Mouse (Mus musculus) kidney, postnatal 14 days (tissue): ENCODE data around the gene 2310034G01Rik.

ENCODE experiments used
- DNase-seq: peaks from one replicate; pipeline ENCODE4 v3.0.0; 2022; ENCODE audit warnings: mixed read lengths

The 2310034G01Rik gene

DNA sequence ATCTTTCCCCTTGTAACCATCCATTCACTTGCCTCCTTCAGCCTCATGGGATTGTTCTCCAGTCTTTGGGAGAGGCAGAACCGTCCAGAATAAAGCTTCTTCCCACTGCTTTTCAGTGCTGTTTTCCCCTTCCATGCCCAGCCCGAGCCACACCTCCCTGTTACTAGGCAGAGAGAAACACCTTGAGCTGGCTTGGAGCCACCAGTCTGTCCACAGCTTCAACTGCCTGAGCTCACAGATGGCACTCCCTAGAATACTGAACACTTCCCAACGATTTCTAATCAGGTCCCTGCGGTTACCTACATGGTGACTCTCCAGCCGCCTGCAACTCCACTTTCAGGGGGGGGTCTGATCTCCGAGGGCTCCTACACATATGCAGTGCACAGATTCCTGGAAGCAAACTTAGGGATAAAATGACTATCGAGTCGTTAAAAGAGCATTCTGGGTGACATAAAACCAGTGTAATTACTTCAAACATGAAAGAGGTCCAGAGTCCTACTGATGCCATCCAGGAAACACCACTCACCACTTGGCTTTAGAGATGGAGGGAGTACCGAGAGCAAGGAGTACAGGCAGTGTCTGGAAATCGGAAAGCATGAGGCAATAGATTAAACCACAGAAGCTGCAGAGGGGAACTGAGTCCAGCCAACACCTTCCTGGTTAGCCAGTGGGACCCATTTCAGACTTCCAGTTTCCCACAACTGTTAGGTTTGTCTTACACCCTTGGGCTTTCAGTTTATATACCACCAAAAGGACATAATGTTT lies at the start of gene 2310034G01Rik:
Gene 2310034G01Rik, minus strand, starts transcription at position 135 of the 765 bp plus-strand sequence.
- DNase-seq: peak; percentile 40

DNA sequence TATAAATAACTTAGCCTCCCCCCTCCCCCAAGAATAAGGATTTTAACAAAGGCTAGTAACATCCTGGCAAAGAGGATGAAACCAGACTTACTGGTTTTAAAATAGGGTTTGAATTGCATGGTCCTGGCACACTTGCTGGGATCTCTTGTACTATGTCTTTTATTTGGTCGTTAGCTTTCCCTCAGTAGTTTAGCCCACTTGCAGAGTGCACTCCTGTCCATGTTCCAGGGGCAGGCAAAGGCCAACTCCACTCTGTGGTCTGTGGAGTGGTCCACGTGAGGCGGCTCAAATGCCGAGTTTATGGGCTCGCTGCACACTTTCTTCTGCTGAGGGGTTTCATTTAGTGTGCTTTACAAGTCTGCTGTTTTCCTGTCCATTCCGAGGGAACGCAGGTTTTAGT lies 49.8 kb upstream of the 2310034G01Rik start:
- DNase-seq: peak; percentile 41

DNA sequence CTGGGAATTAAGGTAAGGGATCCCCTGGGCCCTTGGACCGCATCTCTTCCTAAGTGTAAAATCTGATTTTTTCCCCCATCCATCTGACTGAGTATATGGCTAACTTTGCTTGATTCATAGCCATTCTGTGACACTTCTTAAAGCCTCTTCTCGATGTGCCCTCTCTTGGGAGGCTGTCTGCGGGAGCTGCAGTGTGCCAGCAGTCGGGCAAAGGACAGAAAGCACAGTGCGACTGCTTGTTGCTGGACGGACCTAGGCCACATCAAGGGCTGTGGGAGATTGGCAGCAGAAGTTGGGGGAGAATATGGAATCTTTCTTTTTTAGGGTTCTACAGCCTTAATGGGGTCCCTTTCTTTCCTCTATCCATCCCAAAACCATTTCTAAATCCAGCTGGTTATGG lies 49.3 kb upstream of the 2310034G01Rik start:
- no peak for DNase-seq

DNA sequence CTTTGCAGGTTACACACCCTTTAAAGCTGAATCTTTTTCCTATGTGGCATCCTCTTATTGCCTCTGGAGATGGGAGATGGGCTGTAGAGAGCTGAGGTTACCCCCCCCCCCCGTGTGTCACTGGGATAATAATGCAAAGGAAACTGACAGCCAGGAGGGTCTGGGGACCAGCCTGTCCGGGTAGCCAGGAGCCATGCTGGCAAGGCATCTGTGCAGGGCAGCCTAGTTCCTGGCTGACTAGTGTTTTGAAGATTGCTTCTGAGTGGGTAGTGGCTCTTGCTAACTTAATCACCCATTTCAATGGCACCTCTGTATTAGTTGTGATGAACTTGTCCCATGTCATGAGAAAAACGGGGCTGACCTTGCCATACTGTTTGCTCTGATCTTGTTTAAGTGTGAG lies 48.3 kb upstream of the 2310034G01Rik start:
- no peak for DNase-seq

DNA sequence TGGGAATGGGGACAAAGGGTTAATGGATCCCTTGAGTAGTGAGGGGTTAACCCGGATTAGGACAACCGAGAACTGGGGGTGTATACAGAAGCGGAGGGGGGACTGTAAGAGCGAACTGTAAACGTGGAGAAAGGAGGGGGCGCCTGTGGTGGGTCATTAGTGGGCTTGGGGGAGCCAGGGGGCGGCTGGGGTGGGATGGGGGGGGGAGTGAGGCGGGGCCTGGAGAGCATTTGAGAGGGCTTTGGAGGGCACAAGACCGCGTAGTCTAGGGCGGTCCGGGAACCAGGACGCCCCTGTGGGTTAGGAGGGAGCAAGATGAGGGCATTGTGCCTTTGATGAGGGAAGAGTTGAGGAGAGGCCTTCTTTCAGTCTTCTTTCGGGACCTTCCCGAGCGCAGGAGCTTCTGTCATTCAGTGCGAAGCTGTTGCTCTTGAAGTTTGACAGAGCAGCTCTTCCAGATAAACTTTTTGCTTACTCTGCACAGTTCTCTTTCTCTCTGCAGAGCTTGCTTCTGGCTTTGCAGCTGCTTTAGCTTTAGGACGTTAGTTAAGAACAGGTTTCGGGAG lies 47.4 kb upstream of the 2310034G01Rik start:
- DNase-seq: no peak

DNA sequence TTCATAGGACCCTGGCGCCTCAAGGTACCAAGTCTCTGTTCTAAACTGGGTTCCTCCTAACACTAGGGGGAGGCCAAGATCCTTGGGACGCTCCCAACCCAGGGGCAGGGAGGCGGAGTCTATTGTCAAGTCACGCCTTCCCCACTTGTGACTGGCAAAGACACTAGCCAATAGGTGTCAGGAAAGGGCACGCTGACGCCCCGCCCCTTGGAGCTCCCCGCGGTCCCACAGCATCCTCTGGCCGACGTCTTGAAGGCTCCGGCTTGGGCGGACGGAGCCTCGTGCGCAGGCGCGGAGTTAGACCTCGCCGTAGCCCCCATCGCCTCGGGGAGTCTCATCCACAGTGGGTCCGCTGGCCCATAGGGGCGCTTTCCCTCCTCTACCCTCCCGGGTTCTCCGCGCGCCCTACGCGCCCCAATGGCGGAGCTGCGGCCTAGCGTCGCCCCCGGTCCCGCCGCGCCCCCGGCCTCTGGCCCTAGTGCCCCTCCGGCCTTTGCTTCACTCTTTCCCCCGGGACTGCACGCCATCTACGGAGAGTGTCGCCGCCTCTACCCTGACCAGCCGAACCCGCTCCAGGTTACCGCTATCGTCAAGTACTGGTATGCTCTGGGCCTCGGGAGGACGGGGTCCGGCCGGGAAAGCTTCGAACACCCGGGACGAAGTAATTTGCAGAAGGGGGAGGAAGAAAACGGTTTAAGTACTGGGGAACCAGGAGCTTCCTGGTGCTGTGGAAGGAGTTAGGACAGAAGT lies 46.8 kb upstream of the 2310034G01Rik start, which contains the start of gene Sufu:
Gene Sufu, plus strand, starts transcription at position 211 of the 750 bp plus-strand sequence.
- peak; percentile 99 for DNase-seq

DNA sequence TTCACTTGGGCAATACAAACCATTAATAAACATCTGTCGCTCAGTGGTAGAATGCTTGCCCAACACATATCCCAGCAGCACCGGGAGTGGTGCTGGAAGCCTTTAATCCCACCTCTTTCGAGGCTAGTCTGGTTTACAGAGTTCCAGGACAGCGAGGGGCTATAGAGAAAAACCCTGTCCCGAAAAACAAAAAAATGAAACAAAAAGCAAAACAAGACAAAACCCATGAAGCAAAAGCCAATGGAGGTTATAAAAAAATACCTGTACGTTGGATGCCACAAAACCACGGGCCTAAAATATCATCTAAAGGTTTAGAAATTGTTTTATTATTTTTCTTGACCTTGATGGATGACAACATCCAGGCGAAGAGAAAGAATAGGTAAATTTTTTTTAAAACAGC lies 46.0 kb upstream of the 2310034G01Rik start:
- DNase-seq: no peak

DNA sequence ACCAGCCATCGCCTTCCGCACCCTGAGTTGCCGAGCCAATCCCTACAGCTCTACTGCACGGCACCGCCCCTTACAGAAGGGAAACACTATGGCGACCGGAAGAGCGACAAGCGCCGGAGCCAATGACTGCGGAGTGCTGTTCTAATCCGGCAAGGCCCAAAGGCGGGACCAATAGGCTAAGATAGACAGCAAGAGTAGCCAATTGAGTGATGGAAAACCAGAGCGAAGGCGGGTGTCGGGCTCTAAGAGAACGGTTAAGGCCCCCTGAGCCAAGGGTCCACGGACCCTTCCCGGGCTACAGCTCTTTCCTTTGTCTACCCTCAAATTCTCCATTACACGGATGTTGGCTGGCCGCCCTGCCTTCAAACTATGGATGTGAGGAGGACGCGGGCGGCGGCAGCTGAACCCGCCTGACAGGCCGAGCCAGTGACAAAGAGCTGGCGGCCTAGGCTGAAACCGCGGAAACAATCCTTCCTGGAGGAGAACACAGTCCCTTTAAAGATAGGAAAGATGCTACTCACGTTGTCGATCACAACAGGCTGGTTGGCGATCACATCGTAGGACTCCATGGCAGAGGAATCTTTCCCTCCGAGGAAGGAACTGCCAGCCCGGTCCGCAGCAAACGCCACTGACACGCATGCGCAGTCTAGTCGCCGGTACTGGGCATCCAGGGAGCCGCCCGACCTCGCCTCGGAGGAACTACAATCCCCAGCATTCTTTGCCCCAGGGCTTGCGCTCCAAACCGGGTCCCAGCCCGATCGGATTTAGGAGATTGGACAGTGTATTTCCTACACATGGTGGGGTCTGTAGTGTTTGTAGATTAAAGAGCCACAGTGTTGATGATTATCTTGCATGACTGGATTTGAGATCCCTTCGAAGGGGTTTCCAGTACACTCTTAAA lies 45.3 kb upstream of the 2310034G01Rik start, which contains the start of gene Actr1a:
Gene Actr1a, minus strand, starts transcription at position 640 of the 901 bp plus-strand sequence.
- peak; percentile 98 for DNase-seq

DNA sequence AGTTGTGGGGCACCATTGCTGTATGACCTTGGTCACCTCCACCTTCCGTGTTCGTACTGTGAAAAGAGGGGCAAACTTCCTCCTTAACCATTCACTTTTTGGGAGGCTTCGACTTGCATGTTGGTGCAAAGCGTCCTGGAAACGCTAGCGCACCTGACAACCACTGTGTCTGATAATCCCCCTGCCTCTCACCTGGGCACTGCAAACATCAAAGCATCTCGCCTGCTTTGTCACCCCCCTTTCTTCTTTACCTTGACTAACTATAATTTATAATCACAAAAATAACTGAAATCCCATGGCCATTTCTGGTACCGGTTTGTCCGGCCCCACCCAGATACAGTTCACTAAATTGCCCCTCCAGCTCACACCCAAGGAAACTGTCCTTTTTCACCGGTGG lies 44.6 kb upstream of the 2310034G01Rik start:
- DNase-seq: no peak

DNA sequence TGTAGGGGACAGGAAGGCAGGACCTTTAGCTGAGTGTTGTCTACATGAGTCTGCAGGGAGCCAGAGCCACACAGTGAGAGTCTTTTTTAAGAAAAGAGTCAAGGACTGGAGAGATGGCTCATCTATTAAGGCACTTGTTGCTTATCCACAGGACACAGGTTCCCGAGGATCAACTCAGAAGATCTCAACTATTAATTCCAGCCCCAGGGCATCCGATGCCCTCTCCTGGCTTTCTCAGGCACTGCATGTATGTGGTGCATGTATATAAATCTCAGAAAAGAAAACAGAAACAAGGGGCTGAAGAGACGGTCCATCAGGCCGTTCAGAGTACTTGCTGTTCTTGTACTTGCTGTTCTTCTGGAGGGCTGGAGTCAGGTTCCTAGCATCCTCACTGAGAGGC lies 41.9 kb upstream of the 2310034G01Rik start:
- peak; percentile 67 for DNase-seq

DNA sequence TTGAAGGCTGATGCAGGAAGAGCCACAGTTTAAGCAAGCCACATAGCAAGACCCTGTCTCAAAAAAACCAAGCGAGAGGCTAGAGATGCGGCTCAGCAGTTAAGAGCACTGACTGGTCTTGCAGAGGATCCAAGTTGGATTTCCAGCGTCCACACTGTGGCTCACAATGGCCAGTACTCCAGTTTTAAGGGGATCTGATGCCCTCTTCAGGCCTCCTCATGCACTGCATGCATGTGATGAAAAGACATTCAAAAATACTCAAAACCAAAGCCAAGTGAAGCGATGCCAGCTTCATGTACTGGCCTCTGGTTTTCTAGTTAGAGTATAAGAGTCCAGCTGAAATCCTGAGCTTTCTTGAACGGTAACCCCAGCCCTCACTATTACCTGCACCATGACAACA lies 39.8 kb upstream of the 2310034G01Rik start:
- no peak for DNase-seq

DNA sequence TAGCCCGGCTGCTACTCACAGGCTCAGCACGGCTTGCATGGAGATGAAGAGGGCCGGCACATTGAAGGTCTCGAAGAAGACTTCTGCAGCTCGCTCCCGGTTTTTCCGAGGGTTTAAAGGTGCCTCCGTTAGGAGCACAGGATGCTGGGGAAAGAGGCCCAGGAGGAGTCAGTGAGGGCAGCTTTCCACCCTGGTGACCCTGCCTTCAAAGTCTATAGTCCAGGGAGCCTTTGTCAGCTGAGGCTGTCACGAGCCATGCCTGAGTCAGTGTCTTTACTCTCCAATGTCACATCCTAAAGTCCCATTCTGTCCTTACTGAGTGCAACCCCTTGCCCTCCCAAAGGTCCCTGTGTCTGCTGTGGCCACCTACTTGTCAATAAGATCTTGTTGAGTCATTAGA lies 32.2 kb upstream of the 2310034G01Rik start:
- DNase-seq: peak; percentile 63

DNA sequence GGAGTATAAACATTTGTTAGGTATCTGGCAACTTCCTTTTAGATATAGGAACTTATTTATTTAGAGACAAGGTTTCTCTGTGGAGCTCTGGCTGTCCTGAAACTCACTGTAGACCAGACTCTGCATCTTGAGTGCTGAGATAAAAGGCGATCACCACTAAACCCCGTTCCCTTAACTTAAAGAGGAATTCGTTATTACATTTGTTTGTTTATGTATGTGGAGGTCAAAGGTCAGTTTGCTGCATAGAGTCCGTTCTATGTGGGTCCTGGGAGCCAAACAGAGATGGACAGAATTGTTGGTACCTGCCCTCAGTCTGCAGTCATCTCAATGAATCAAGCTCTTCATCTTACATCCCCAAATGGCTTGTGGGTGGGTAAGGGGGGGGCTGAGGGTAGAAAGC lies 25.8 kb upstream of the 2310034G01Rik start:
- no peak for DNase-seq

DNA sequence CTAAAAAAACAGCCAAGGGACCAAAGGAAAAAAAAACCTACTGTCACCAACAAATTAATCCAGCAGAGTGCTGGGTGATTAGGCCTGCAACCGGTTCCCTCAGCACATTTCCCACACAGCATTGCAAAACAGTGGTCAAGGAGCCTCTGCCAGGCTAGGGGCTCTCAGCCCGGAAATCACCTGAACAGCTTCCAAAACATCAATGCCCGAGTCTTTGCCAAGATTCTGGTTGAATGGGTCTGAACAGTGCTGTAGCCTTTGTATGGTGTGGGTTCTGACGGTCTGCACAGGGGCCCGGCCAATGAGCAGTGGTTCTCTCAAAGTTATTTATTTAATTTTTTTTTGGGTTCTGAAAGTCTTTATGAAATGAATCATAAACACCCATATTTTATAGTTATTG lies 25.4 kb upstream of the 2310034G01Rik start:
- DNase-seq: no peak

DNA sequence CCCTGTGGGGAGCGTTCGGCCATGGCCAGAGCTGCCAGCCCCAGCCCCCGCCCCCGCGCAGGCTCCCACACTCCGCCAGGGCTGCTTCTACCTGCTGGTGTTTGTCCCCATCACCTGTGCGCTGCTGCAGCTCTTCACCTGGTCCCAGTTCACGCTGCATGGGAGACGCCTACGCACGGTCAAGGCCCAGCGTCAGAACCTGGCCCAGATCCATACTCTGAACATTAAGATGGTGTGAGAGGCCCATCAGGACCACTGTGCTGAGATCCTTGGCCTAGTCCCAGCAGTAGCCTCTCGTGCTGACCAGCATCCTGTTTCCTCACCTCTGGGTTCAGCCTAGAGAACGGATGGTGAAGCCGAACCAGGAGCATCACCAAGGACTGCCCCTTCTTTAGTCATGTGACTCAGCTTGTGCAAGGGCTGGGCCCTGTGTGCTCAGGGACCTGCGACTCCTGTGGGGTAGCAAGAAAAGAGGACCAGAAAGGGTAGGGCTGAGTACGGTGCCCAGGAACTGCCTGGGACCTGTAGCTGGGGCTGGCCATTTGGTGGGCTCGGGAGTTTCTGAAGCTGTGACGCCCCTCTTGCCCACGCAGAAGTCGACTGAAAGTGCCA lies 24.5 kb upstream of the 2310034G01Rik start:
- no peak for DNase-seq

DNA sequence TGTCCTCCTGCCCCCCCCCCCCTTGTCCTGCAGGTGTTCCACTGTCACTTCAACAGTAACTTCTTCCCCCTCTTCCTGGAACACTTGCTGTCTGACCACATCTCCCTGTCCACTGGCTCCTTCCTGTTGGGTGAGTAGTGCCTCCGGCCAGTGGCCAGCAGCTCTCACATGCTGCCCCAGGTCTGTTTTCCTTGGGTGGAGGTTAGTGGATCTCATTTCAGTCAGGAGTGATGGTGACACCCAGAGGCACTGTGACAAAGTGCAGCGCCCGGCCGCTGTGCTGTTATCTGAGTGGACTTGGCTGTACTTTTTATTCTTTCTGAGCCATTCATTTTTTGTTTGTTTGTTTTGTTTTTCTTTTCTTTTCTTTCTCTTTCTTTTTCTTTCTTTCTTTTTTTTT lies 19.1 kb upstream of the 2310034G01Rik start:
- peak; percentile 88 for DNase-seq

DNA sequence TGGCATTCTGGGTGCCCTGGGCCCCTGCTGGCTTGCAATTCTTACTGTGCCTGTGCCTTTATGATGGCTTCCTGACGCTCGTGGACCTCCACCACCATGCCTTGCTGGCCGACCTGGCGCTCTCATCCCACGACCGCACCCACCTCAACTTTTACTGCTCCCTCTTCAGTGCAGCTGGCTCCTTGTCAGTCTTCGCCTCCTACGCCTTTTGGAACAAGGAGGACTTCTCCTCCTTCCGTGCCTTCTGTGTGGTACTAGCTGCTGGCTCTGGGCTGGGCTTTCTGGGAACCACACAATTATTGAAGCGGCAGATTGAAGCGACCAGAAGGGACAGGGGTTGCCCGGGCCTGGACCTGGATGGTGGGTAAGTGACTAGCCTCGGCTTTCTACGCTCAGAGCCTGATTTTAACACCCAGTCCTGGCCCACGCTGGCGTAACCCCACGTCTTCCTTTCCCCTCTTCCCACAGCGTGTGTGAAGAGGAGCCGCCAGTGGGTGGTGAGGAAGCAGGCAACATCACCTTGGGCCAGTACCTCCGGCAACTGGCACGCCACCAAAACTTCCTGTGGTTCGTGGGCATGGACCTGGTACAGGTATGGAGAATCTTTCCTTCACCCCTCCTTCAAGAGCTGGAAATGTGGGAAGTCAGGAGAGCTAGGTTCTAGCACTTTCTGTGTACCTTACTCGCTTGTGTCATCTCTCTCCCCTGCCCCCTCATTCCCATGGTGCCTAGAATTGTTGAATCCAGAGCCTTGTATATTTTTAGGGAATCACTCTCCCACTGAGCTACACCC lies 17.9 kb upstream of the 2310034G01Rik start:
- no peak for DNase-seq

DNA sequence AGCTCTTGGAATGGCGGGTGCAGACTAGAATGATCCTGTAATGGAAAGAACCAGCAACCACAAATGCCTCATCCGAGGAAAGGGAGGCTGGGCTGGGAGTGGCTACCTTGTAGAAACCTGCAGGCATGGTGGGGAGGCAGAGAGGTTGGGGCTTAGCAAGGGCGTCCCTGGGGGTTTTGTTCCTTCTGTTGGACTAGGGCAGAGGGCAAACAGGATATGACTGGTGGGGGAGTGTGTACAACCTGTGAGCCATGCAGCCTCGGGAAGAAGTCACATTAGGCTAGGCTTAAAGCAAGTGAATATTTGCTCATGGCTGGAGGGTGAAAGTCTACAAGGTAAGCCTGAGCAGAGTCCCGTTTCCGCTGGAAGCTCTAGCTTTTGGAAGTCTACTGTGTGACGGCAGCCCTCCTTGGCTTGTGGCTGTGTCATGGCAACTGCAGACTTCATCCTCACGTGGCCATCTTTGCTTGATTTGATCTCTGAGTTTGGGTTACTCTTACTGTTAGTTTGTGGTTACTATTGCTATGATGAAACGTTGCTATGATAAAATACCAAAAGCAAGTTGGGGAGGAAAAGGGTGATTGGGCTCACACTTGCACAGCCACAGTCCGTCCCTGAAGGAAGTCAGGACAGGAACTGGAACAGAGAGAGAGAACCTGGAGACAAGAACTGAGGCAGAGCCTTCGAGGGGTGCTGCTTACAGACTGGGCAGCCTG lies 13.3 kb upstream of the 2310034G01Rik start:
- no peak for DNase-seq

DNA sequence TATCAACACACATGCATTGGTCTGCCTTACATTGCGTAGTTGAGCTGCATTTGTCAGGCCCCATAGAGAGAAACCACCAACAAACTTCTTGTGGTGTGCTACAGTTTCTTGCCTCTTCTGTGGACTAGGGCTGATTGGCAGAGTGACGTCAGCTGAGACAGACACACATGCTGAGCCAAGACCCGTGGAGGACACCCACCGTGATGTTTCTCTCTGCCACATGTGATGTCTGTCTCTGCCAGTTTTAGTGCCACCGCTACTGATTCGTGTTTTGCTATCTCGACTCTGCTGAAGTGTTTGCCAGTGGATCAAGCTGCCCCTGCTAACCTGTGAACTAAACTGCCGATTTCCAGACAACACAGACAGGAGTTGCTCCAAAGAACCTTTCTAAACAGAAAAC lies 12.0 kb upstream of the 2310034G01Rik start:
- no peak for DNase-seq

DNA sequence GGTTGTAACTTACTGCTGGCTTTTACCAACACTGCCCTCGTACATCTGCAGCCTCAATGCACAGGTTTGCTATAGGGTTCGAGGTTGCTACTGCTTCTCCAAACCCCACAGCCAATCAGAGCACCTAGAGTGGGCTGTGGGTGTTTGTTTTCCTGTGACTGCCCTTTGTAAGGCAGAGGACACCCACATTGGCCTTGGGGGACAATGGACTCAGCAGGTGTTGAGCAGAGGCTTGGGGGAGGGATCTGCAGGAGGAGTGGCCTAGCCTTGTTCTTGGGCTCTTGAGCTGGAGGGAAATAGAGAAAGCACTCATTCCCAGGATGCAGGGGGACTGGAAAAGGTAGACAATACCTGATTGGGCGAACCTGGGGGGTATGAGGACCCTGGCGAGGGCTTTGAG lies 8.3 kb upstream of the 2310034G01Rik start:
- DNase-seq: no peak
